ENCODE assay signal across 1 mouse cellular context in genomic region chr7:135576329-135576728, GRCm38 (mm10).
TF ChIP-seq lines count a peak whose summit lies in the region.

No protein-coding gene starts in this region.

TF ChIP-seq in MEL, 35 proteins besides CTCF, POLR2A, EP300 and RAD21 (continued from another document):
- TF ChIP-seq MYB (IDR thresholded peaks at IDR 0.05; ENCODE audit: low read depth, low read length) (no peak), MAX (IDR thresholded peaks at IDR 0.05; ENCODE audit: low read length) (peak; percentile 42; the same call in 1 of the 2 replicates), CHD1 (IDR thresholded peaks at IDR 0.05; ENCODE audit: low read depth, low read length) (no peak), JUND (IDR thresholded peaks at IDR 0.05; ENCODE audit: low read depth, low read length) (no peak), TBP (IDR thresholded peaks at IDR 0.05; ENCODE audit: low read depth, low read length) (peak; percentile 40; the same call in 1 of the 2 replicates), TCF12 (IDR thresholded peaks at IDR 0.05; ENCODE audit: low read depth, low read length) (peak; percentile 67), NELFE (IDR thresholded peaks at IDR 0.05; ENCODE audit: low read depth, low read length) (no peak), USF2 (IDR thresholded peaks at IDR 0.05; ENCODE audit: borderline replicate concordance in 1 of 2, insufficient read depth in 1 of 2, low read depth in 1 of 2, low read length in 2 of 2) (no peak), RCOR1 (IDR thresholded peaks at IDR 0.05; ENCODE audit: low read depth, low read length) (peak; percentile 35; the same call in 1 of the 2 replicates), ZMIZ1 (IDR thresholded peaks at IDR 0.05; ENCODE audit: low read depth, low read length) (no peak), USF1 (IDR thresholded peaks at IDR 0.05; ENCODE audit: low read depth, low read length) (no peak), TAL1 (IDR thresholded peaks at IDR 0.05; ENCODE audit: low read length) (peak; percentile 49), ZKSCAN1 (IDR thresholded peaks at IDR 0.05; ENCODE audit: low read depth, low read length) (no peak)
TF ChIP-seq in MEL: peak in this region for 11.
